Mouse (Mus musculus) CH12.LX (cell line): ENCODE results near the gene Edem2. TPM values are rescaled to one million over a fixed set of nuclear protein-coding genes. Genes with fewer than 3 reads are reported as not detected.
A peak's percentile ranks its signal among the peaks of the same experiment; 100 is the strongest.

Experiments
- DNase-seq: peaks from one replicate; pipeline ENCODE4 v3.0.0-alpha.2; 2013; ENCODE audit errors: extremely low read depth
- H3K27ac ChIP-seq: 2 replicates; pipeline ENCODE4 v1.5.1; 2012; ENCODE audit warnings: low read depth, mild to moderate bottlenecking, control low read depth, moderate library complexity; ENCODE audit not compliant: insufficient read depth
- H3K27me3 ChIP-seq: replicated peaks from 2 replicates; pipeline ENCODE3; 2012; ENCODE audit warnings: inconsistent platforms
- H3K36me3 ChIP-seq, 2 experiments: replicated peaks in 1 of 2; 2 replicates each; pipeline versions ENCODE3 to v1.6.1; 2012; ENCODE audit warnings: inconsistent platforms in 1 of 2, low read length in 1 of 2, mild to moderate bottlenecking in 1 of 2, mixed read lengths in 1 of 2, moderate library complexity in 1 of 2; ENCODE audit not compliant: control insufficient read depth in 1 of 2, insufficient read depth in 1 of 2
- H3K4me1 ChIP-seq, 2 experiments: 2 replicates each; pipeline ENCODE4 v1.6.1; 2012; ENCODE audit warnings: inconsistent platforms in 1 of 2, moderate library complexity in 1 of 2; ENCODE audit not compliant: insufficient read depth in 2 of 2, control insufficient read depth in 1 of 2
- H3K4me2 ChIP-seq: 2 replicates; pipeline ENCODE4 v1.6.1; 2012; ENCODE audit warnings: low read depth, mild to moderate bottlenecking, control low read depth; ENCODE audit not compliant: poor library complexity, insufficient read depth, severe bottlenecking
- H3K4me3 ChIP-seq, 3 experiments: fragments of 150-350 bp in 1 of 3; sonication (generic) in 1 of 3; replicated peaks in 1 of 3; 2 replicates each; pipeline versions ENCODE3 to v1.5.1; 2011 to 2012; ENCODE audit warnings: low read depth in 2 of 3, low read length in 2 of 3, mild to moderate bottlenecking in 2 of 3, moderate library complexity in 2 of 3, control low read depth in 1 of 3, improper control_type of control experiment in 1 of 3, inconsistent platforms in 1 of 3, mixed read lengths in 1 of 3; ENCODE audit not compliant: poor library complexity in 1 of 3
- H3K79me2 ChIP-seq: replicated peaks from 2 replicates; pipeline ENCODE4 v1.6.1; 2012; ENCODE audit warnings: mild to moderate bottlenecking, moderate library complexity; ENCODE audit not compliant: control insufficient read depth, poor library complexity, insufficient read depth, severe bottlenecking; ENCODE audit errors: extremely low read depth
- H3K9ac ChIP-seq: 2 replicates; pipeline ENCODE4 v1.6.1; 2012; ENCODE audit warnings: low read depth, mild to moderate bottlenecking, control low read depth, moderate library complexity; ENCODE audit not compliant: insufficient read depth
- H3K9me3 ChIP-seq: replicated peaks from 2 replicates; pipeline ENCODE3; 2012; ENCODE audit warnings: low read length, inconsistent platforms, mixed read lengths
- CHD1 ChIP-seq: IDR thresholded peaks from 2 replicates; pipeline ENCODE4 v1.6.1; 2012; ENCODE audit warnings: low read depth, low read length, improper control_type of control experiment, inconsistent platforms
- E2F4 ChIP-seq: IDR thresholded peaks from 2 replicates; pipeline ENCODE4 v1.6.1; 2011; ENCODE audit warnings: low read depth, low read length, improper control_type of control experiment; ENCODE audit not compliant: insufficient replicate concordance
- ELF1 ChIP-seq: IDR thresholded peaks from 2 replicates; pipeline ENCODE4 v1.6.1; 2014; ENCODE audit warnings: low read depth, mild to moderate bottlenecking, inconsistent platforms, low read length, improper control_type of control experiment
- EP300 ChIP-seq: IDR thresholded peaks from 2 replicates; pipeline ENCODE4 v1.6.1; 2011; ENCODE audit warnings: low read length, improper control_type of control experiment
- ETS1 ChIP-seq: conservative IDR thresholded peaks from 2 replicates; pipeline ENCODE4 v1.6.1; 2012; ENCODE audit warnings: low read depth, mild to moderate bottlenecking, inconsistent platforms, low read length, improper control_type of control experiment, moderate library complexity
- GABPA ChIP-seq: IDR thresholded peaks from 2 replicates; pipeline ENCODE4 v1.6.1; 2012; ENCODE audit warnings: low read depth, low read length, improper control_type of control experiment, inconsistent platforms; ENCODE audit not compliant: insufficient replicate concordance
- HCFC1 ChIP-seq: IDR thresholded peaks from 2 replicates; pipeline ENCODE4 v1.6.1; 2012; ENCODE audit warnings: low read depth, mild to moderate bottlenecking, inconsistent platforms, low read length, improper control_type of control experiment
- IRF4 ChIP-seq: IDR thresholded peaks from 2 replicates; pipeline ENCODE4 v1.6.1; 2014; ENCODE audit warnings: low read depth, mild to moderate bottlenecking, inconsistent platforms, low read length, improper control_type of control experiment
- JUN ChIP-seq: IDR thresholded peaks from 2 replicates; pipeline ENCODE4 v1.6.1; 2011; ENCODE audit warnings: low read depth, mild to moderate bottlenecking, low read length, improper control_type of control experiment, moderate library complexity; ENCODE audit not compliant: insufficient read depth
- JUND ChIP-seq: conservative IDR thresholded peaks from 2 replicates; pipeline ENCODE4 v1.6.1; 2011; ENCODE audit warnings: low read depth, low read length, improper control_type of control experiment
- MAX ChIP-seq: IDR thresholded peaks from 2 replicates; pipeline ENCODE4 v1.6.1; 2011; ENCODE audit warnings: low read length, improper control_type of control experiment
- MAZ ChIP-seq: IDR thresholded peaks from 2 replicates; pipeline ENCODE4 v1.6.1; 2012; ENCODE audit warnings: low read depth, mild to moderate bottlenecking, inconsistent platforms, low read length, improper control_type of control experiment, moderate library complexity
- MXI1 ChIP-seq: IDR thresholded peaks from 2 replicates; pipeline ENCODE4 v1.6.1; 2011; ENCODE audit warnings: mild to moderate bottlenecking, low read depth, low read length, improper control_type of control experiment
- POLR2AphosphoS2 ChIP-seq: IDR thresholded peaks from 2 replicates; pipeline ENCODE4 v1.6.1; 2011; ENCODE audit warnings: low read depth, low read length, improper control_type of control experiment
- RCOR1 ChIP-seq: conservative IDR thresholded peaks from 2 replicates; pipeline ENCODE4 v1.6.1; 2012; ENCODE audit warnings: low read depth, mild to moderate bottlenecking, inconsistent platforms, low read length, improper control_type of control experiment
- SIN3A ChIP-seq: IDR thresholded peaks from 2 replicates; pipeline ENCODE4 v1.6.1; 2012; ENCODE audit warnings: low read length, improper control_type of control experiment, inconsistent platforms
- SMC3 ChIP-seq: IDR thresholded peaks from 2 replicates; pipeline ENCODE4 v1.6.1; 2011; ENCODE audit warnings: low read depth, low read length, improper control_type of control experiment
- TBP ChIP-seq: conservative IDR thresholded peaks from 2 replicates; pipeline ENCODE4 v1.6.1; 2011; ENCODE audit warnings: low read depth, low read length, improper control_type of control experiment
- TCF12 ChIP-seq: IDR thresholded peaks from 2 replicates; pipeline ENCODE4 v1.6.1; 2014; ENCODE audit warnings: low read depth, mild to moderate bottlenecking, inconsistent platforms, low read length, improper control_type of control experiment
- USF1 ChIP-seq: IDR thresholded peaks from 2 replicates; pipeline ENCODE4 v1.6.1; 2014; ENCODE audit warnings: low read depth, mild to moderate bottlenecking, inconsistent platforms, low read length, improper control_type of control experiment
- USF2 ChIP-seq: conservative IDR thresholded peaks from 2 replicates; pipeline ENCODE4 v1.6.1; 2011; ENCODE audit warnings: low read depth, low read length, improper control_type of control experiment
- ZKSCAN1 ChIP-seq: IDR thresholded peaks from 2 replicates; pipeline ENCODE4 v1.6.1; 2012; ENCODE audit warnings: low read depth, inconsistent platforms, low read length, improper control_type of control experiment, borderline replicate concordance
- ZMIZ1 ChIP-seq: IDR thresholded peaks from 2 replicates; pipeline ENCODE4 v1.6.1; 2012; ENCODE audit warnings: low read depth, mild to moderate bottlenecking, inconsistent platforms, low read length, improper control_type of control experiment
- ZNF384 ChIP-seq: IDR thresholded peaks from 2 replicates; pipeline ENCODE4 v1.6.1; 2012; ENCODE audit warnings: low read depth, low read length, improper control_type of control experiment, inconsistent platforms
- dilution Hi-C: fragments of 300-500 bp; cut with MboI; formaldehyde crosslinking; loops from 2 replicates; pipeline ENCODE4 v1.14.3; 2020; ENCODE audit warnings: low sequenced_read_pairs; ENCODE audit not compliant: extremely low pct_unique_long_range_greater_than_20kb, extremely low pct_ligation_motif_present
- in situ Hi-C: fragments of 300-500 bp; cut with MboI; formaldehyde crosslinking; loops from 3 replicates; pipeline ENCODE4 v1.14.3; 2019; ENCODE audit warnings: low sequenced_read_pairs, low pct_ligation_motif_present, low pct_unique_long_range_greater_than_20kb, mixed read lengths
- polyA plus RNA-seq: library from polyadenylated mRNA; unstranded; fragments of >175 nt; gene quantifications from 2 replicates; pipeline ENCODE4 v1.2.1, GENCODE M21; 2012; ENCODE audit warnings: low read depth; ENCODE audit not compliant: insufficient read length
- total RNA-seq, 2 experiments: library from RNA; depleted of rRNA; stranded (reverse); fragments of 300-350 nt in 1 of 2; fragments of >200 nt in 1 of 2; gene quantifications; 2 replicates each; pipeline ENCODE4 v1.2.3; 2012 to 2014

The Edem2 gene
- total and polyA plus RNA-seq, 3 experiments: 42.5 to 71.8 (median 48.7) TPM

DNA sequence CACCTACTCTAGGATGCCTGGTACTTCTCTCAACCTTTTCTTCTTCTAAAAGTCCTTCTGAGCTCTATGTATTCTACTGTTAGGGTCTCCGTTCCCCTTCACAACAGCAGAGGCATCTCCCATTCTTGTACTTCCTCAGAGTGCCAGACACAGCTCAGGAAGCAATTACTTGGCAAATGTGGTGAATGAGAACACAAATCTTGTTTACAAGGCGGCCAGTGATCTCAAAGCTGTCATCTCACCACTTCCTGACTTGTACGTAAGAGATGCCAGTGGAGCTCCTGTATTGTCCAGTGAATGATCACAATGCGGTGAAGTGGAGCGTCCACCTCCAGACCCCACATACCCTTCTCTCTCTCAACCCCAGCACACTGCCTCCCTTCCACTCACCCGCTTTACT lies 4.7 kb downstream of the Edem2 start:
- TF ChIP-seq TBP (no peak), ELF1 (no peak), USF2 (no peak), CHD1 (no peak), POLR2AphosphoS2 (no peak), JUN (no peak), JUND (no peak), E2F4 (no peak), ZMIZ1 (no peak), SIN3A (no peak), ZKSCAN1 (no peak)
- TF ChIP-seq, all 38 proteins: peak for 0
- Histone ChIP-seq H3K27ac (no peak overlapping the region), H3K9me3 (no peaks in the 10 kb centered on the region), H3K9ac (no peak overlapping the region), H3K27me3 (no peaks in the 10 kb centered on the region), H3K79me2 (peaks cover 4% of the 10 kb centered on the region), H3K4me3 (no peak overlapping the region), H3K36me3 (peaks cover 22 to 65% of the 10 kb centered on the region in 2 experiments), H3K4me2 (no peak overlapping the region), H3K4me1 (peaks cover 20 to 37% of the 10 kb centered on the region in 2 experiments)
- dilution Hi-C loops (no loop called here), in situ Hi-C loops (no loop called here)
- DNase-seq: no peak

DNA sequence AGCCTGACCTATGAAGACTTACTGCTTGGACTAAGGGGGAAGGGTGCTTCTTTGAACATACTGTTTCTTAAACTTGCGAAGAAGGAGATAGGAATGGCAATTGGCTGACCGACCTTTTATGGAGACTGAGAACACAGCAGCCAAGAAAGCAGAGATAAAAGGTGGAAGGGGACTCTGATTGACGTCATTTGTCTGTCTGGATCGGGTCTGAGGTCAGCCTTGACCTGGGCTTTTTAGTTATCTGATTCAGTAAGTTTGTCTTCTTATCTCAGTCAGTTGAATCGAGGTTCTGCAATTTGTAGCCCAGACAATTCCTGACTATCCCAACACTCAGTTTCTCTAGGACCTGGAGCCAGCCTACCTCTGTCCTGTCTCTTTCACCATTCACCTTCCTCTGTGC lies 5.2 kb downstream of the Edem2 start:
- no peak overlapping the region for H3K27ac ChIP-seq
- H3K4me2 ChIP-seq: no peak overlapping the region
- dilution Hi-C loops: no loop called here
- no peak overlapping the region for H3K4me3 ChIP-seq
- DNase-seq: no peak
- no peaks in the 10 kb centered on the region for H3K27me3 ChIP-seq
- TF ChIP-seq ZNF384: no peak
- TF ChIP-seq E2F4: no peak
- no peak for TF ChIP-seq TCF12
- TF ChIP-seq MXI1: no peak
- no peak for TF ChIP-seq JUN
- TF ChIP-seq, all 38 proteins: peak for 0
- Histone ChIP-seq H3K9me3 (no peaks in the 10 kb centered on the region), H3K4me1 (peaks cover 20 to 37% of the 10 kb centered on the region in 2 experiments), H3K9ac (no peak overlapping the region), H3K79me2 (peaks cover 4% of the 10 kb centered on the region), H3K36me3 (peaks cover 27 to 70% of the 10 kb centered on the region in 2 experiments)
- in situ Hi-C loops: no loop called here

DNA sequence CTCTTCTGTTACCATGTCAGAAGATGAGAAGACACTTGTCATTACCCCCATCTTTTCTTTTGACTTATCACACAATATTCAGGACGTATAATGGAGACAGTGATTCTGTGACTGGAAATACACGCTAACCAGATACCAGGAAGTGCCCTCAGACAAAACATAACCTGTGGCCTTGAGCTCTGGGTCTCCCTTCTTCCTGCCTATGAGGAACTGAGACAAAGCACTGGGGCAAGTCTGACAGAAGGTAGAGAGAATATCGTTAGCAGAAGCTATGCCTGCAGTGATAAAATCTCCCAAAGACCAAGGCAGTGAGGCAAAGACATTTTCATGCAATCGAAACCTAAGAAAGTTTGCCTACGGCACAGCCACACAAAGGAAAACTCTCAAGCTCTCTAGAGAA lies 8.7 kb downstream of the Edem2 start:
- no peak overlapping the region for H3K4me3 ChIP-seq
- H3K36me3 ChIP-seq: peaks cover 45 to 86% of the 10 kb centered on the region in 2 experiments
- 0 out of 2 replicates have a peak overlapping the region, but pooled peaks have one; percentile 4 for H3K9ac ChIP-seq
- dilution Hi-C loops: no loop called here
- peak overlapping the region; percentile 66 for H3K27ac ChIP-seq
- in situ Hi-C loops: no loop called here
- no peaks in the 10 kb centered on the region for H3K9me3 ChIP-seq
- H3K4me2 ChIP-seq: peak overlapping the region; percentile 30; the same call in 1 of the 2 replicates
- H3K27me3 ChIP-seq: no peaks in the 10 kb centered on the region
- DNase-seq: peak; percentile 68
- peaks cover 16 to 24% of the 10 kb centered on the region in 2 experiments for H3K4me1 ChIP-seq
- no peaks in the 10 kb centered on the region; the same call in 1 of the 2 replicates for H3K79me2 ChIP-seq
- TF ChIP-seq MXI1 (peak; percentile 33; the same call in 1 of the 2 replicates), HCFC1 (0 out of 2 replicates have a peak, but pooled peaks have one; percentile 15), USF2 (no peak), ZKSCAN1 (no peak), JUN (no peak), EP300 (peak; percentile 66), IRF4 (peak; percentile 71), TBP (no peak), USF1 (no peak), MAX (no peak), ETS1 (0 out of 2 replicates have a peak, but pooled peaks have one; percentile 9), SMC3 (no peak), RCOR1 (no peak), MAZ (no peak), E2F4 (no peak), CHD1 (no peak), GABPA (no peak)
